Mouse (Mus musculus): ENCODE measurements around the gene 1700017B05Rik.
"Not testable (repeated sequence)": the region's sequence is repeated elsewhere in the genome, so short reads cannot be mapped to it uniquely, and the experiment has no call there.

The 1700017B05Rik gene

DNA sequence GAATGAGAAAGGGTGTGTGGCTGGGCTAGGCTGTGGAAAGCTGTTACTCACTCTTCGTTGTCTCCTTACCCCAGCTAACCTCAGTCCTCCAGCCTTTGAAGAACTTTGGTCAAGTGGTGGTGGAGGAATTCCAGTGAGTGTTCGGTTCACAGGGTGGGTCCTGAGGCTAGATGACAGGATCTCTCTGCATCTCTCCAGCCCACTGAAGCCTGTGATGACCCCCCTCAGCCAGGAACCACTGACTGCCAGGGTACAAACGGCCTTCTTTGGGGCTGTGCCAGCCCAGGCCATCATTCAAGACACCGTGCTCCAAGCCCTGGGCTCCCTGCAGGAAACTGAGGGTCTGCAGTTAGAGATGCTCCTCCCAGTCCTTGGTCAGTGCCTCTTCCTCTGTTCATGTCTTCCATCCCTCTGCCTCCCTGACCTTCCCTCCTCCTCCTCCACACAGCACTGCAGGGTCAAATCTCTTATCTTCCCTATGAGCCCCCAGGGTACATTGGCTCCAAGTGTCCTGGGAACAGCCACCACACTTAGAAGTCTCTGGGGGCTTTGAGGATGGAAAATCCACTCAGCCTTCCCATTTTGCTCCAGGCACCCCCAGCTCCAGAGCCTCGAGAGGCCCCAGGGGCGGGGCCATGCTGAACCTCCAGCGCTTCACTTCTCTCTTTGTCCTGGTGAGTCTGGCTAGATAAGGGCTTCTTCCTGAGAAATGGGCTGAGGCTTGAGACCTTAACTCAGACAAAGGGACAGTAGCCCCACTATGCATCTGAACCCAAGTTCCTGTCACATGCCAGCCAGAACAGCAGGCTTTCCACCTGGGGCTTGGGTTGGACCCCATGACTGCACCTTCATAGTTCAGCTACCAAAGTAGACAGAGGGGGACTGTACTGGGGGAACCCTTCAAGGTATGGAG, 14.1 kb downstream of the 1700017B05Rik start:
- DNase-seq (ENCODE audit: low read depth, low spot score): no peak

DNA sequence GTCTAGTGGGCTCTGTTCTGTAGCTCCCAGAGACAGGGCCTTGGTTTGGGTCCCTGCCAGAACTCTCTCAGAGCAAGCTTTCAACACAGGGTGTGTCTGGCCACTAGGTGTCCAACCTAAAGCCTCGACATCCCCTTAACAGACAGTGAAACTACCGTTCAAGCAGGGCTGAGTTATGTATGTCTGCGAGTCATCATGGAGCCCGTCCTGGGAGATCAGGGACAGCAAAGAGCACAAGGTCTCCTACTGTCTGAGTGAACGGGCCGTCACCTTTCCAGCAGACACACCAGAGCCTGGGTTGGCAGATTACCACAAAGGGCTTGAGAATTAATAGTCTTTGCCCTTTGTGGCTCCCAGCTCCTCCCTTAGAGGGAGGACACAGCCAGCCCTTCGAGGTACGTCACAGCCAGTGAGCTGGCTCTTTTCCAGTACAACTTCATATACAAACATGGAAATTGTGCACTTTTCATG, 15.2 kb downstream of the 1700017B05Rik start:
- no peak for DNase-seq (ENCODE audit: low read depth, low spot score)

DNA sequence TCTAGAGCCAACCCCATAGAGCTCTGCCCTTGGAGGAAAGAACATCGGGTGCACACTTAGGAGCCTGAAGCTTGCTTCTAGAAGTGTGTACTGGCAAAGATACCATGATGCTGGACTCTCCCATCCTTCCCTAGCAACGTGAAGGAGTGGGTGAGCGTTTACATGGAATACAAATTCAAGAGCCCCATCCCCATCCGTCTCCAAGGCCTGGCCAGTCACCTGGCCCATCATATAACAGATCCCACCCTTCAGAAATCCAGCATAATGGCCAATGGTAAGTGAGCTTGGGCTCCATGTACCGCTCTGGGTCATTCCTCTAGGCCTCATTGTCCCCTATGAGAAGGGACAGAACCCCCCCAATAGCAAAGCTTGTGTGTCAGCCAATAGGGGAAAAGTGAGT, 15.9 kb downstream of the 1700017B05Rik start:
- no peak for DNase-seq (ENCODE audit: low read depth, low spot score)

DNA sequence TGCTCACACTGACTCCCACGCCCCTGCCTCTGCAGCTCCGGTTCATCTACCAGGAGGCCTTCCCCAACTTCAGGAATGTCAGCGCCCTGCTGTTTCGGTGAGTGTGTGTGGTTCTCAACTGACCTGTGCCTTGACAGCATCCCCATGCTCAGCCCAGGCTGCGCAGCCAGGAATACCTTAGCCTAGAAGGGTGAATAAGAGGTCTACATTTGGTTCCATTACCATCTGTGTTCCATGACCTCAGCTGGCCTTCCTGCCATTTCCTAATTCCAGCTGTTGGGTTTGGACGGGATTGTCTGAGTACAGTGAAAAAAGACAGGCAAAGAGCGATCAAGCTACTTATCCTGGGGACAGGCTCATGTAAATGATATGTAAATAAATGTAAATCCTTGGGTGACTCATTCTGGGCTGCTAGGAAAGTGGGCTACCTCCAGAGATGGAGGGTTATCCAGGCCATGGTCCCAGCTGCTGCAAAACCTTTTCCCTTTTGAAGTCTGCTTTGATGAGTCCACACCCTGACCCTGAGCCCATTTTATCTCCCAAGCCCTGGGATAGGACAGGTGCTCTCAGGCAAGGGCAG, 18.2 kb downstream of the 1700017B05Rik start:
- no peak for DNase-seq (ENCODE audit: low read depth, low spot score)

DNA sequence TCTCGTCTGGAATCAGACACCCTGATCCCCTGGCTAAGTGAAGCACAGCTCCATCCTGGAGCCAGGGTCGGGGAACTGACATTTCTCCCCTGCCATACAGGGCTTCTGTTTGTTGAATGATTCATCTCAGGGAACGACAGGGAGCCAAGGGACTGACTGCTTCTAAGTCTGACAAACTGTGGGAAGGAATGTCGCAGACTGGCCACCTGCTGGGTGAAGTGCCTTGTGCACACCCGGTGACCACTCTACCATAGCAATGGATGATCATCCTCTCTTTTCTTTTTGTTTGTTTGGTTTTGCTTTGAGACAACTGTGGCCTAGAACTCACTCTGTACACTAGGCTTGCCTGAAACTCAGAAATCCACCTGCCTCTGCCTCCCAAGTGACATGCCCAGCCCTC, 19.5 kb downstream of the 1700017B05Rik start:
- DNase-seq (ENCODE audit: low read depth, low spot score): no peak

DNA sequence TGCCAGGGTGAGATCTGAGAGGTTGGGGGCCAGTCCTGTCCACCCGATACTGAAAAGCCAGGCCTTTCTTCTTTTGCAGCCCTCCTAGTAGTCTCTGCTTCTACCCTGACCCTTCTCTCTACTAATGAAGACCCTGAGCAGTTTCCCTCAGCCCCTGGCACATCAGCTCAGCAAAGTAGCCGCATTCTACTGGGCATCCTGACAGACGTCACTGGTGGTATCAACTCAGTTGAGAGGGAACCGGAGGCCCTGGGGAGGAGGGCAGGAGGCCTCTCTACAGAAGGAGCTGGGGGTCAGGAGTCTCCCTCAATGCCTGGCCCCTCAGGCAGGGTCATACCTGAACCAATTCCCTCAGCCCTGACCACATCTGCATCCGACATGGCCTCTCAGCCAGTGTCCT, 21.3 kb downstream of the 1700017B05Rik start:
- DNase-seq (ENCODE audit: low read depth, low spot score): no peak

DNA sequence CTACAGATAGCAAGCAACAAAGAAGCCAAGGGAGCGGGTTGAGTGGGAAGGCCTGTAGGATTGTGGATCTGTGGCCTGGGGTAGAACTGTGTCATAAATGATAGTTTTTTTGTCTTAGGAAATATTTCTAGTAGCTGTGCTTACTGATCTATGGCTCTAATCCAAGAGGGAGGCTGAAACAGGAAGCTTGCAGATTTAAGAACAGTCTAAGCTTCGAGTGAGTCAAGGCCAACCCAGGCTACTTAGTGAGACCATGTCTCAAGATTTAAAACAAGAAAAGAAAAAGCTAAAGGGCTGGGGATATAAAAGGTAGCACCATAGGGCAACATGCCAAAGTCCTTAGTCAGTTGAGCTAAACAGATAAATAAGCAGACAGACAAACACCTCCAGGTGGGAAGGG, 24.2 kb downstream of the 1700017B05Rik start:
- no peak for DNase-seq (ENCODE audit: low read depth, low spot score)

DNA sequence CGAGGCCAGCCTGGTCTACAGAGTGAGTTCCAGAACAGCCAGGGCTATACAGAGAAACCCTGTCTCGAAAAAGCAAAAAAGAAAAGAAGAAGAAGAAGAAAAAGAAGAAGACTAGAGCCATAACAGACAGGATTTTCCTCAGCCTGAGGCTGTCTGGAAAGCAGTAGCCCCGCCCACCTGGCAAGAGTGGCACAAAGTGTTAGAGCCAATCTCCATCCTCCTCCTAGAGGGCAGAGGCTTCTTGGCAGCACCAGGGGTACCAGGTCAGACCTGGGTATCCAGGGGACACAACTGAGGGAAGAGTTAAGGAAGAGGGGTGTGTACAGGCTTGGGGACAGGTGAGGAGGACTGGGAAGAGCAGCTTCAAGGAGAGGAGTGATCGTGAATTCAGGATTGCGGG, 24.7 kb downstream of the 1700017B05Rik start:
- DNase-seq (ENCODE audit: low read depth, low spot score): no peak

DNA sequence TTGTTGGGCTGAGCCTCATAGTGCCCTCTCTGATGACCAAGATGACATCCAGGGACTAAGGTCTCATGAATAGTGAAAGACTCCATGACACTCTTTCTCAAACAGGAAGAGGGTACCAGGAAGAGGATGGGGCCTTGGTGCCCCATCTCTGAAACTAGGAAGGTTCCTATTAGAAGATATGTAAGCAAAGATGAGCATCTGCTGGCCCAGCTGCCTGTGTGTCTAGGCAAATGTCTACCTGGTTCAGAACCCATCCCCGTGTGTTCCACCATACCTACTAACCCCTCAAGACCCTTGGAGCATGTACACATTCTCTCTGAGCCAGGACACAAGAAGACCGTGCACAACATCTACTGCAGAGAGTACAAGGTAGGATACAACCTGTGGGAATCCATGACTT, 26.2 kb downstream of the 1700017B05Rik start, which contains the start of gene Trcg1:
Trcg1 (plus strand) TSS at position 301 of the 400 bp plus-strand sequence.
- no peak for DNase-seq (ENCODE audit: low read depth, low spot score)

DNA sequence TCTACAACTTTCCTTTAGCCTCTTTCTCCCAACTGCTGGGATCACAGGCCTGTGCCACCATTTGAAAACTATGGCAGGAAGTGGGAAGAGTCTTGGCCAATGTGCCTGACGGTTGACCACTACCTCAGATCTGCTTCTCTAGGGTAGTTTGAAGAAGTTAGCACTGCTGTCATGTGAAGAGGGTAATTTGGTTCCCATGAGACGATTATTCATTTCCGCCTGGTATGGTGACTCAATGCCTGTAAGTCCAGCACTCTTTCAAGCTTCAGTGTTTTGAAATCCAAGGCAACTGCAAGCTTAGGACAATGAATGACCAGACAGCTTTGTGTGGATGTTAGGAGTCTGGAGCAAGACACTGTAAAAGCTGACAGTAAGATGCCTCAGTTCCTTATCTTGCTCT, 28.6 kb downstream of the 1700017B05Rik start:
- DNase-seq (ENCODE audit: low read depth, low spot score): no peak

DNA sequence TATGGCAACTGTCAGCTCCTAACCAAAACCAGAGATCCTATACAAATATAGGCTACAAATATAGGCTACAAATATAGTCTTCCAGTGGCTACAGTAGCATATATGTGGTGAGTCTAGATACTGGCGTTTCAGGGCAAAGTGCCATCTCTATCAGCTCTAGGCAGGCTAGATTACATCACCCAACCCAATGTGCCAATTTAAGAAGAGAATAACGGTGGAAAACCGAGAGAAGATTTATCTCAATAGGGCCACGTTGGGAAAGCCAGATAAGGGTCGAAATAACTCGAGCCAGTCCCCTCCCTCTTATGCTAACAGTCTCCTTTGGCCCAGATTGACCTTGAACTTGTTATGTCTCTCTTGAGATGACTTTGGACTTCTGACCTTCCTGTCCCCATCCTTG, 29.3 kb downstream of the 1700017B05Rik start:
- no peak for DNase-seq (ENCODE audit: low read depth, low spot score)

DNA sequence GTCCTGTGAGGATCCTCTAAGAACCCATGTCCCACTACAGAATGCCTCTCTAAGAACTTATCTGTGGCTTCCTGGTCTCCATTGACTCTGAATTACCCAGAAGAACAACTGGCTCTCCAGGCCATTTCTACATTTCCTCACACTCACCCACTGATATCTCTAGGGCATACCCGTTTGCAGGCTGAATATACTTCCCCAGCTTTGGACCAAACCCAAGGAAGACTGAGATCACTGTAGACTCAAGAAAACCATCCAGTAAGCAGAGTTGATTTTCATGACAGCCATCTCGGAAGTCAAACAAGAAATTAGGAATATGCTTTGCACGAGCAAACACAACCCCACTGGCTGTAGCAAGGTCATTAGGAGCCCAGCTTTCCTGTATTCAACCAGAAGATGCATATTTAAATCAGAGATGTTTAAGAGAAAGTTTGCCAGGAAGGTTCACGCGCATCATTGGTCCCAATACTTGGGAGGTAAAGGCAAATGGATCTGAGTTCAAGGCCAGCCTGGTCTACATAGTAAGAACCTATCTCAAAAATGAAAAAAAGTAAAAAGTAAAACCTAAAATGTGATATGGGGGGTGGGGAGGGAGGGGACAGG, 30.0 kb downstream of the 1700017B05Rik start:
- DNase-seq (ENCODE audit: low read depth, low spot score): no peak

DNA sequence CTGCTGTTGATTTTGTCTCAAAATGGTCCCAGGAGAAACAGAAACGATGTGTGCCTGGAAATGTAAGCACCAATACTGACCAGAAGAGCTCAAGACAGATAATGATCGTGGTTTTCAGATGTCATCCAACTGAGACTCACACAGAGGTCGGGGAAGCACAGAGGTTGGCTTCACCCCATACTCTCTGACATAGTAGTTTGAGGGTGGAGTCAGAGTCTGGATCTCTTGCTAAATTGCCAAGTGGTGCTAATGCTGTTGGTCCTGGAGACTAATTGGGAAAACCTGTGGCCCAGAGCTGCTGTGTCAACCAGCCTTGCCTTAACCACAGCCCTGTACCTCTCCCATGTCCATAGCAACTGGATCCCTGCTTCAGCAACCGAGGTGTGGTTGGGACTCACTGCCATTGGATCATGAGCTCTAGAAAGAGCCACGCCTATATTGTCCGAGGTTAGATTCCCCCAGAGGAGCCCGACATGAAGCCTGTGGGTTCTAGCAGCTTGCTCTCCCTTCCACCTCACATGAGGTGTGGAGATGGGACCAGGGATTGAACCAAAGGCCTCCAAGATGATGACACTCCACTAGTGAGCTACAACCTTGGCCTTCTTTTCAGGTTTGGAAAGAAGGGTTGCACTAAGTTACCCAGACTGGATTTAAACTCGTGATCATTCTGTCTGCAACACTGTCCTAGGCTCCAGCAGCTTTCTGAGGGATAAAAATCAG, 30.7 kb downstream of the 1700017B05Rik start:
- DNase-seq (ENCODE audit: low read depth, low spot score): no peak

DNA sequence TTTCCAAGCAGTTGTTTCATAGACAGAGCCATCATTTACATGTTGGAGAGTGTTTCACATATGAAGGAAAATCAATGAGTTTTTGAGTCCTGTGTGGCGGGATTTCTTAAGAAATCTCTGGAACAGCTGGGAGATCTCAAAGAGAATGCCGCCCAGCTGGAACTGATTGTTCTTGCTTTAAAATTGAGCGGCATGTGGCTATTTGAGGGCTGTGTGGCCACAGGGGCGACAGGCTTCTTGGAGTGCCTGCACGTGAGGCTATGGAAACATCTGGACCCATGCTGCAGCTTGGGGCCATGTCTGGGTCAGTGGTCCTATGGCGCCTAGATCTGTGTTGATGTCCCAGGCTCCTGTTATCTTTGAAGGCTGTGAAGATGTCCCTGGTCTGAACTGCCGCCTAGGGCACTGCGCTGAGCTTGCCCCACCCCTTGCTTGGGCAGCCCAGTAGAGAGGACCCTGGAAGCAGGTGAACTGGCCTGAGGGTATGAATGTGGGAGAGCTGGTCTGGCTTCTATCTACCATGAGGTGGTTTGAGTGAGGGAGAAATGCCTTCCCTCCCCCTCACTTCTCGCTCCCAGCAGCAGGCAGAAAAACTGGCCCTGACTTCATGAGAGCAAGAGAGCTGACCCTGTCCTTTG, 32.1 kb downstream of the 1700017B05Rik start:
- DNase-seq (ENCODE audit: low read depth, low spot score): no peak

DNA sequence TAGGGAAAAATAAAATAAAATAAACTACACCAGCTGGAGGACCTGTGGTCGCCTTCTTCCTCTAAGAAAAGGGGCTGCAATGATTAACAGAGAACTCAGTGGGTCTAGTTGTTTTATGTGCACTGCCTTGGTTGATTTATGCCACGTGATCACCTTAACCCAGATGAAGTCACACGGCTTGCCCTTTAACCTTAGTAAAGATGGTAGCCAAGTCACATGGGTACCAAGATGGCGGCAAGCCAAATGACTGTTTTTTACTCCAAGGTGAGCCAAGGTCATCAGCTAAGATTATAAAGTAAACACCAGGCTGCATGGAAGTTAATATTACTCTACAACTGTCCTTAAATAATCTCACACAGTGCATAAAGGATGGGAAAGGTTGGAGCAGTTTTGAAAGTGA, 32.7 kb downstream of the 1700017B05Rik start:
- no peak for DNase-seq (ENCODE audit: low read depth, low spot score)

DNA sequence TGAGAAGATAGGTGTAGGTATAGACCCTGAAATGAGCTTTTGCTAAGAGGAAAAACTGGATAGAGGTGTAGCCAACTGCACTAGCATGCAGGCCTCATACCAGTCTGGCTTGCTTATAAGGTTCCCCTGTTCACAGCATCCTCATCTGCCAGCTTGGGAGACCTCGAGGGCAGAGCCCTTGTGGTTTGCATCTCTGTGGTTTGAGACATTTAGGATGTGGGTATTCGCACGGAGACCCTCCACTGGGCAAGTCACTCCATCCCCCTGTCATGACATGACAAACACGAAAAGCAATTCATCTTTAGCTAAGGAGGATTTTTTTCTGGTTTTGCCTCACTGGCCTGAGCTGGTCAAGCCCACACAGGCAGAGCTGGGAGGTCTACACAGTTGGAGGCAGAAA, 34.2 kb downstream of the 1700017B05Rik start:
- DNase-seq (ENCODE audit: low read depth, low spot score): no peak

DNA sequence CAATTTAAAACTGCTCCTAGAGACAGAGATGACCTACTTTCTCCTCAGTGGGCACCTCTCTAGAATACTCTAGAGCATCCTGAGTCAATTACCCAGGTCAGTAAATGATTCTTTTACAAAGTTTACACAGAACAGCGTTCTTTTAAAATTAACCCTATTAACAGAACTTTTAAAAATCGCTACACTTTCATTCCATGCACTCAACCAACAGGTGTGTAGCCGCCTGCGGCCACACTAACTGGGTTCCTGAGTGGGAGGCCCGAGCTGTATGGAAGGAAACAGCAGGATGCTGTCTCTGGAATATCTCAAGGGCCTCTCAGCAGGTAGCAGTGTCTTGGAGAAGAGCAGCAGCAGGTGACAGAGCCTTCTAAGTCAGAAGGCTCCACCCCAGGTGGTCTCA, 35.2 kb downstream of the 1700017B05Rik start:
- DNase-seq (ENCODE audit: low read depth, low spot score): no peak

DNA sequence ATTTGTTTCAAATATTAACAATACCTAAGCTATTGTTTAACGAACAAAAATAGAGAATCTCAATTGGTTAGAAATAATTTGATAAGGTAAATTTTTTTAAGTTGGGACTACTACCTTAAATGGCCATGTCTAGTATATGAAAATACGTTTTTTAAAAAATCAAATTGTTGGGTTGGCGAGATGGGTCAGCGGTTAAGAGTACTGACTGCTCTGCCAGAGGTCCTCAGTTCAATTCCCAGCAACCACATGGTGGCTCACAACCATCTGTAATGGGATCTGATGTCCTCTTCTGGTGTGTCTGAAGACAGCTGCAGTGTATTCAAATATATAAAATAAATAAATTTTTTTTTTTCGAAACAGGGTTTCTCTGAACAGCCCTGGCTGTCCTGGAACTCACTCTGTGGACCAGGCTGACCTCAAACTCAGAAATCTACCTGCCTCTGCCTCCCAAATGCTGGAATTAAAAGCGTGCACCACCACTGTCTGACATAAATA, 35.7 kb downstream of the 1700017B05Rik start:
- DNase-seq (ENCODE audit: low read depth, low spot score): not testable (repeated sequence)

DNA sequence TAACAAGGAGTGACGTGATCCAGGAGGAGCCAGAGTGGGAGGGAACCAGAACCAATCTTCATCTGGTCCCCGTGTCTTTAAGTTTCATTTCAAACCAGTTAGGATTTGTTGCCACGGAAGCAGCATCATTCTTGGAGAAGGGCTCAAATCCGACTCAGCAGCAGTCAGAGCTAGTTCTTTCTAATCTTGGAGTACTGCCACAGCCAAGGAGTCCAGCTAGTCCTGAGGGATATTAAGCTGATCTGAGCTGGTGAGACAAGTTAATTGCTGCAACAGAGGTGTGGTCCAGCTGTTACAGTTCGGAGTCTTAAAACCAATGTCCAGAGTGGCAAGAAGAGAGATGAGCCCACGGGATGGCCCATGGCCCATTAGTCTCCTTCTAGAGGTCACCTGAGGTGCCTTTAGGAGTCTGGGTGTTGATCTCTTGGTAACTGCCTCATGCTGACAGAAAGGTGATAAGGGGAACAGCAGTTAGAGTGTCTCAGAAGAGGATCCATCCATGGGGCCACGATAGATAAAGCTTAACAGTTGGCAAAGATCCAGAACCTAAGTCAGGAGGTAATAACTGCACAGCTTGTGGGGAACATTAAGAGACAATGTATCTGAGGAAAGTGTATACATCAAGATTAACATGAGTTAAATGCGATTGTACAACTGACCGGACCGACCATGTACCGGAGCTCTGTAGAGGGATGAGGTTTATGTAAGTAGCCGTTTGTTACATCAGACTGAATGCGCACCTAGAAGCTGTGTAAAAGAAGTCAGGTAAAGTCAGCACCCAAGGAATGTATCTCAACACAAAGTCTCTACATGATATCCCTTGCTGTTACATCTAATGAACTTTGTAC, 36.4 kb downstream of the 1700017B05Rik start:
- no peak for DNase-seq (ENCODE audit: low read depth, low spot score)

DNA sequence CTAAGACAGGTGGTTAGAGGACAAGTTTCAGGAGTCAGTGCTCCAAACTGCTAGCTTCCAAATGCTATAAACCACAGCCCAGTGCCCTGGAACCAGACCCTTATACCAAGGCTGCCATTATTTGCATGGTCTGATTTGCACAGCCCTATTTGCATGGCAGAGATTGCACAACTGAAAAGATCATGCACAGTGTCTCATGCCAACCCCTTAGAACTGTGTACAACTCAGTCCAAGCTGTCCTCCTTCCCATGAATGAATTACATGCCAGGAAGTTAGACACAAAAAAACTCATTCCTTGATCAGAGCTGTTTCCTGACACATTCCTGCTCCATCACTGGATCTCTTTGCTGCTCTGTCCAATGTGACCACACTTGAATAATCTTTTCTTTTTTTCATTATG, 39.1 kb downstream of the 1700017B05Rik start:
- no peak for DNase-seq (ENCODE audit: low read depth, low spot score)
